Mouse (Mus musculus) hindbrain, embryonic 15.5 days (tissue): ENCODE measurements around the gene Mrpl33. TPM values are rescaled to one million over a fixed set of nuclear protein-coding genes. Genes with fewer than 3 reads are reported as not detected.

Experiments used
- ATAC-seq: fragments of 200-750 bp; cut with Nextera tagmentation; 2 replicates; pipeline ENCODE4 v1.8.0; 2017; ENCODE audit warnings: low read depth, moderate number of reproducible peaks, moderate TSS enrichment; ENCODE audit not compliant: low FRiP score
- H3K27ac ChIP-seq: fragments of 300-500 bp; sonication (generic); replicated peaks from 2 replicates; pipeline ENCODE4 v1.5.1; 2015; ENCODE audit warnings: mild to moderate bottlenecking, inconsistent platforms
- H3K27me3 ChIP-seq: fragments of 300-500 bp; sonication (generic); 2 replicates; pipeline ENCODE4 v1.6.1; 2015; ENCODE audit warnings: control low read depth, inconsistent platforms
- H3K36me3 ChIP-seq: fragments of 300-500 bp; sonication (generic); 2 replicates; pipeline ENCODE4 v1.6.1; 2015; ENCODE audit warnings: control low read depth, inconsistent platforms
- H3K4me1 ChIP-seq: fragments of 300-500 bp; sonication (generic); replicated peaks from 2 replicates; pipeline ENCODE4 v1.6.1; 2015; ENCODE audit warnings: control low read depth, inconsistent platforms
- H3K4me2 ChIP-seq: fragments of 300-500 bp; sonication (generic); 2 replicates; pipeline ENCODE4 v1.6.1; 2015; ENCODE audit warnings: moderate library complexity, mild to moderate bottlenecking, inconsistent platforms
- H3K4me3 ChIP-seq: fragments of 300-500 bp; sonication (generic); 2 replicates; pipeline ENCODE4 v1.5.1; 2015; ENCODE audit warnings: mild to moderate bottlenecking, inconsistent platforms
- H3K9ac ChIP-seq: fragments of 300-500 bp; sonication (generic); 2 replicates; pipeline ENCODE4 v1.6.1; 2015; ENCODE audit warnings: inconsistent platforms
- H3K9me3 ChIP-seq: fragments of 300-500 bp; sonication (generic); 2 replicates; pipeline ENCODE4 v1.6.1; 2016; ENCODE audit warnings: control low read depth, inconsistent platforms
- WGBS: fragments of 180-500 bp; shearing (Covaris S2); methylation state at CpG from one replicate; pipeline ENCODE4 v1.1.7; 2015; 5-methylcytosine and 5-hydroxymethylcytosine counted together
- polyA plus RNA-seq: library from polyadenylated mRNA; unstranded; fragments of >200 nt; fragmentation: Nextera tagmentation; extraction: Ambion mirVana; gene quantifications from 2 replicates; pipeline ENCODE4 v1.2.1, GENCODE M21; 2015

Gene Mrpl33
- polyA plus RNA-seq, 1 experiment from 2014 or later: 213 TPM

DNA sequence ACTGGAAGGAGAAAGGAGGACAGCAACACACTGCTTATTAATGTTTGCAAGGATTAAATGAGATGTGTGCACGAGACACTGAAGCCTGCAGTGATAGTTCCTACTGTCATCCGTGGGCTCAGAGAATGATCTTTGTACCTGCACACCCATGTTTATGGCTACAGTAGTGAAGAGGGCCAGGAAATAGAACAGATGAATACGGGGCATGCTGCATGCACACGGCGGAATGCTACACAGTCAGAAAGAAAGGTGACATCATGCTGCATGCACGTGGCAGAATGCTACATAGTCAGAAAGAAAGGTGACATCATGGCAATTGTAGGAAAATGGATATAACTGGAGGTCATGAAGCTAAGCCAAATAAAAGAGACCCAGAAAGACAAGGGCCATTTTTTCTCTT is 49.8 kb downstream of the Mrpl33 start:
- Histone ChIP-seq H3K36me3 (no peaks in the 10 kb centered on the region), H3K4me1 (no peaks in the 10 kb centered on the region), H3K4me3 (no peak overlapping the region), H3K4me2 (no peak overlapping the region), H3K27ac (no peak overlapping the region), H3K9me3 (no peaks in the 10 kb centered on the region), H3K9ac (no peak overlapping the region), H3K27me3 (no peaks in the 10 kb centered on the region)
- 87% methylated on average over 6 of the region's 6 CpGs for WGBS
- ATAC-seq: no peak

DNA sequence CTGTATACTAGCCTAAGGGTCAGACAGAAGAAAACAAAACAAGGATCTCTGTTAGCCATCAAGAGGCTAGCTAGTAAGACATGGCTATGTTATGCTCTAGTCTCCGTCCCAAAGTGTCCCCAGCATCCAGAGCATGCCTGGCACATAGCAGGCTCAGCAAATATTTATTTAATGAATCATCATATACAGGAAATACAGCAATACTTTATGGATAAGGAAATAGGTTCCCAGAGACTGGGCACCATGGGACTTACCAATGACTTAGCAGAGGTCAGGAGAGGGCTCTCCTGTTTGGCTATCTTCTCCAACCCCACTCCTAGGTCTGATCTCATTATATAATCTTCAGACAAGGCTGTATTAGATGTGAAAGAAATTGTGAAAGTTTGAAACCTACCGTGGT is 50.6 kb downstream of the Mrpl33 start:
- no peak overlapping the region for H3K27ac ChIP-seq
- H3K36me3 ChIP-seq: no peaks in the 10 kb centered on the region
- H3K4me2 ChIP-seq: no peak overlapping the region
- H3K9me3 ChIP-seq: no peaks in the 10 kb centered on the region
- WGBS: 86% methylated on average over 2 of the region's 2 CpGs
- no peaks in the 10 kb centered on the region for H3K4me1 ChIP-seq
- ATAC-seq: no peak
- no peaks in the 10 kb centered on the region for H3K27me3 ChIP-seq
- H3K9ac ChIP-seq: no peak overlapping the region
- no peak overlapping the region for H3K4me3 ChIP-seq

DNA sequence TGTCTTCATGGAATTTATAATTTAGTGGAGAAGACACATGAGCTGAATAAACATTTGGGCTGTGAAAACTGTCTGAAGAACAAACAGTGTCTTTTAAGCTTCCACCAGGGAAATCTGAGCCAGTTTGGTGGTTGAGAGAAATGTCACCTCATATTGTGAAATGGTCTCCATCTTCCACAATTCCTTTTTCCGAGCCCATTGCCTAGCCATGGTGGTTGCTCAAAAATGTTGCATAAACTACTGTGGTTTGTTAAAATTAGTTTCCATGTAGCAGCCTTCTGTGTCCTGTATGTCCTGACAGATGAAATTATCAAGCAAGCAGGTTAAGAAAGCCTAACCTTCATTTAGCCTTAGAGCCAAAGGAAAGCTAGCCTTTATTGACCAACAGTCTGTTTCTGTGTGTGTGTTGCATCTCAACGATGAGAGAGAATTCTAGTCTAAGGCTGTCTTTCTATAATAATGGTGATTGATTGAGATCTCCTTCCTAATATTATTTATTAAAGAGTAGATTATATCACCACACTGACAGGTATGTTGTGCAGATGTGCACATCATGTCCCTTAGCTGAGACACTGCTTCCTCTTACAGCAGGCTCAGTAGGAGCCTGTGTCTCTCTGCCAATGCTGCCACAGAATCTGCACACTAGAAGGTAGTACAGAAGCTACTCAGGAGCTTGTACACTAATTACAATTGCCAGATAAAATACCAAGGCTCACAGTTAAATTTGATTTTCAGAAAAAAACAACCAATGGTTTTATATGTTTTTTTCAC is 54.0 kb downstream of the Mrpl33 start:
- Histone ChIP-seq H3K4me2 (no peak overlapping the region), H3K4me3 (no peak overlapping the region), H3K4me1 (no peaks in the 10 kb centered on the region), H3K9me3 (no peaks in the 10 kb centered on the region), H3K27ac (no peak overlapping the region), H3K27me3 (no peaks in the 10 kb centered on the region), H3K36me3 (no peaks in the 10 kb centered on the region), H3K9ac (no peak overlapping the region)
- no peak for ATAC-seq
- 94% methylated on average over 2 of the region's 2 CpGs for WGBS

DNA sequence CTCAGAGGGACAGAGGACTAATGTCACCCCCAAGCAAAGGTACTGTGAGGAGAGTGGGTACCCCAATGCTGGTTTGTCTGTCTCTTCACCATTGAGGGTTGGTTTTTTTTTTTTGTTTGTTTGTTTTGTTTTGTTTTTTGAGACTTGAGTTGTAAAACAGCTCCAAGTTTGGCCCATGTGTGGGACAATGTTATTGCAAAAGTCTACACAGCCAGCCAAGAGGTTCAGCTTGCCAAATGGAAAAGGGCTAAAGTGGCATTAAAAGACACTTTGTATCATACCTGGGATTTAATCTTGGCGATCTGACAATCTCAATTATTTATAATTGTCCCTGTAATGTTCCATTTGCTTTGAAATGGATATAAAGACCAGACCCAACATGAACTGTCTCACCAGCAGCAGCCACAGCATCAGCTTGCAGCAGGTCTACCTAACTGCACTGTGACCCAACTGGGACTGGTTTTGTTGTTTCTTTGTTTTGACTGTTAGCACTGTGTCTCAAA is 59.0 kb downstream of the Mrpl33 start:
- no peaks in the 10 kb centered on the region for H3K9me3 ChIP-seq
- WGBS: 97% methylated on average over 1 of the region's 1 CpGs
- no peak overlapping the region for H3K4me3 ChIP-seq
- no peaks in the 10 kb centered on the region for H3K4me1 ChIP-seq
- no peak overlapping the region for H3K27ac ChIP-seq
- no peak overlapping the region for H3K9ac ChIP-seq
- no peak overlapping the region for H3K4me2 ChIP-seq
- H3K36me3 ChIP-seq: no peaks in the 10 kb centered on the region
- H3K27me3 ChIP-seq: no peaks in the 10 kb centered on the region
- ATAC-seq: no peak

DNA sequence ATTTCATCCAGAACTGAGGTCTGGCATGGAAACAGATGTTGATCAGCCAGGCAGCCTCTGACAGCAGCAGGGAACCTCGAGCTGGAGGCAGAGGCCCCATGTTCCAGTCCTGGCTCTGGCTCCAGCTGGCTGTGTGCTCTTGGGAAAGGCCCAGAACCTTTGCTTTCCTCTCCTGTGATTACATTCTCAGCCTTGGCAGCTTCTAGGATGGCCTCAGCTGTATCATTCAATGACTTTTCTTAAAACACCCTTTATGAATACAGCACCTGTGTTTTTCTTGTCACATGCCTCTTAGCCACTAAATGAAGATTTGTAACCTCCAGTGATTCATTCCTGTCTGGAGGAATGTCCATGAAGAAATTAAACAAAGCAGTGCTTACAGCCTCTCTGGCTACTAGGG is 69.4 kb downstream of the Mrpl33 start:
- no peak overlapping the region for H3K9ac ChIP-seq
- WGBS: 29% methylated on average over 1 of the region's 1 CpGs

DNA sequence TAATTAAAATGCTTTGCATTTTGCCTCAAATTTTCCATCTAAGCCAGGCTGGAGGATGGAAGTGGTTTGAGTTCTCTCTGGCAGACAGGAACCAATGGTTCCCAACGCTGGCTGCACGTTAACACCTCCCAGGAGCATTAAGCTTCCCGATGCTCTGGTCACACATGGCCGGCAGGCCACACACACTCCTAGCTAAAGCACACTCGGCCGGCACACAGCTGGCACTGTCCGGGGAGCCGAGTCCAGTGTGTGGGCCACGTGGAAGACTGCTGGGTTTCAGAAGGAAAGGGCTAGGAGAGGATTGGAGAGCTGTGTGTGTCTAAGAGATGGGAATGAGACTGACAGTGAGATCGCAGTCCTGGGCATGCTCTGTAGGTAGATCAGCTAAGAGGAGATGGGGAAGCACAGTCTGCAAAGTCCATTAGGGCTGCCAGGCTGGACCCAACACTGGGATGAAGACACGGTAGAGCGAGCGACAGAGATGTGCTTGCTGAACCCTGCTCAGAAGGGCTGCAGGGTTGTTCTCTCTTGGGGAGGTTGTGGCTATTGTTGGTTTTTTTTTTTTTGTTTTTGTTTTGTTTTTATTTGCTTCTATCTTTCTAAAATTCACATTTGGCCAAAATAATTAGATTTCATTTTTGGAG is 71.7 kb downstream of the Mrpl33 start:
- H3K4me2 ChIP-seq: no peak overlapping the region
- H3K9ac ChIP-seq: no peak overlapping the region
- H3K9me3 ChIP-seq: no peaks in the 10 kb centered on the region
- H3K36me3 ChIP-seq: no peaks in the 10 kb centered on the region
- H3K4me1 ChIP-seq: no peaks in the 10 kb centered on the region
- 74% methylated on average over 13 of the region's 13 CpGs for WGBS
- H3K27me3 ChIP-seq: no peaks in the 10 kb centered on the region
- ATAC-seq: no peak
- no peak overlapping the region for H3K4me3 ChIP-seq
- H3K27ac ChIP-seq: no peak overlapping the region

More for the DNA sequence above, 69.4 kb downstream of the Mrpl33 start:
- H3K27ac ChIP-seq: no peak overlapping the region; the same call in 1 of the 2 replicates
- H3K27me3 ChIP-seq: no peaks in the 10 kb centered on the region
- no peaks in the 10 kb centered on the region for H3K36me3 ChIP-seq
- ATAC-seq: no peak
- H3K4me3 ChIP-seq: no peak overlapping the region
- H3K9me3 ChIP-seq: no peaks in the 10 kb centered on the region
- H3K4me1 ChIP-seq: no peaks in the 10 kb centered on the region
- no peak overlapping the region for H3K4me2 ChIP-seq

DNA sequence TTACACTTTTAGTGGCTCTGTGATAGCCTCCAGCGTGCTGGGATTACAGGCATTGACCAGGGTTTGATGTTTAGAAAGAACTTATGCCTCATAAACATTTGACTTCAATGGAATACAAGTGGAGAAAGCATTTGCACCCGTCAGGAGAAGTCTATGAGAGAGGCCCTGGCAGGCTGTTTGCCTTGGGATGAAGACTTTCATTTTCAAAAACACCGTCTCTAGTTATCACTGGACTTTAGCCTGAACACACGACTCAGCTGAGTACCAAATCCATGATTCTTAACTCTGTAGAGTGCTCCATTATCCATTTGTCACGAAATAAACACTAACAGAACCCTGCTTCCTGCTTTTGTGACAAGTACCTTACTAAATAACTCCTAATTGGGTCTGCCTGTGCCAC is 73.2 kb downstream of the Mrpl33 start:
- WGBS: 77% methylated on average over 5 of the region's 5 CpGs
- Histone ChIP-seq H3K4me3 (no peak overlapping the region), H3K36me3 (no peaks in the 10 kb centered on the region), H3K27ac (no peak overlapping the region), H3K9ac (no peak overlapping the region), H3K4me1 (no peaks in the 10 kb centered on the region), H3K4me2 (no peak overlapping the region), H3K9me3 (no peaks in the 10 kb centered on the region), H3K27me3 (no peaks in the 10 kb centered on the region)
- ATAC-seq: no peak

DNA sequence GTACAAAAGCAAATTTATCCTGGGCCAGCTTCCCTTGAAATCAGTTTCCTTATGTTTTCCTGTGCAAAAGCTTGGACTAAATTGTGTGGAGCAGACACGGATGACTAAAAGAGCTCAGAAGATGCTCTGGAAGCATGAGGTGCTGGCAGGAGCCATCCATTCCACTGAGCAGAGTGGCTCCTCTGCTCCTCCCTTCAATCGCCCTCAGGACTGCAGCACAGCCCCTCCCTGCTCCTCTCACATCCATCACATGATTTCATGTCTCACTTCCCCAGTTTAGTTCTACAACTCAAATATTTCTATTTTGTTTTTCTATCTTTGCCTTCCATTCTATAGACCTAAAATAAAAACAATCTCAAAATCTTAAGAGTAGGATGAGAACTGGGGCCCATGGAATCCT is 74.4 kb downstream of the Mrpl33 start:
- H3K4me1 ChIP-seq: no peaks in the 10 kb centered on the region

DNA sequence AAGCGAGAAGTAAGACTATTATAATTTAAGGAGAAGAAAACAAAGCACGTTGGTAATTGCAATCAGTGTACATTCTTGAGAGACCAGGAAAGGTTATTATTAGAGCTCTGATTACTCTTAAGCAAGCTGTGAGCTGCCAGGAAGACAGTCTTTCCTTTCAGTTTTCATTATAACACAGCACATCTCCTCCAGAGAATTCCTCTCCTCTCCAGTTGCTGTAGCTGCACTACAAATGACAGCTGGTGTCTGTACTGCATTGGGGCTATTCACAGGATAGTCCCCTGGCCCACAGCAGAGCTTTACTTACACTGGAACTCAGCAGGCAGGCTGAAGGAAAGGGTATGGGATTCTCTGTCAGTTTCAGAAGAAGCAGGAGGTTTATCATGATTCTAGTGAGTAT is 76.7 kb downstream of the Mrpl33 start:
- Histone ChIP-seq H3K9me3 (no peaks in the 10 kb centered on the region), H3K27me3 (no peaks in the 10 kb centered on the region), H3K27ac (no peak overlapping the region), H3K4me2 (no peak overlapping the region), H3K36me3 (no peaks in the 10 kb centered on the region), H3K9ac (no peak overlapping the region), H3K4me1 (no peaks in the 10 kb centered on the region), H3K4me3 (no peak overlapping the region)
- ATAC-seq: no peak
- WGBS: 71% methylated on average over 2 of the region's 2 CpGs

More for the DNA sequence above, 74.4 kb downstream of the Mrpl33 start:
- Histone ChIP-seq H3K27me3 (no peaks in the 10 kb centered on the region), H3K9ac (no peak overlapping the region), H3K9me3 (no peaks in the 10 kb centered on the region), H3K27ac (no peak overlapping the region), H3K4me3 (no peak overlapping the region), H3K36me3 (no peaks in the 10 kb centered on the region), H3K4me2 (no peak overlapping the region)
- ATAC-seq: no peak
- WGBS: 73% methylated on average over 2 of the region's 2 CpGs

DNA sequence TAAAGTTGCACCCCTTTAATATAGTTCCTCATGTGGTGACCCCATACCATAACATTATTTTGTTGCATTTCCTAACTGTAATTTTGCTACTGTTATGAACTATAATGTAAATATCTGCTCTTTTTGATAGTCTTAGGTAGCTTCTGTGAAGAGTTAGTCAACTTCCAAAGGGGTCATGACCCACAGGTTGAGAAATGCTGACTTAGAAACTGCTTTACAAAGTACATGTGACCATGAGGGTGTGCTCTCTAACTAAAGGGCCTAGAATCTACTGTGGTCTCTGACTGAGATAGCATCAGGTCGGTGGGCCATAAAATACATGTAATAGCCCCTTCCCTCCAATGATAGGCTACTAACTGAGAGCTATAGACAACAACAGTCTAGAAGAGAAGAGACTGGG is 81.3 kb downstream of the Mrpl33 start:
- Histone ChIP-seq H3K4me2 (no peak overlapping the region), H3K4me1 (no peaks in the 10 kb centered on the region), H3K9me3 (no peaks in the 10 kb centered on the region), H3K9ac (no peak overlapping the region), H3K4me3 (no peak overlapping the region), H3K27me3 (no peaks in the 10 kb centered on the region), H3K36me3 (no peaks in the 10 kb centered on the region), H3K27ac (no peak overlapping the region)
- WGBS: 92% methylated on average over 1 of the region's 1 CpGs
- no peak for ATAC-seq

DNA sequence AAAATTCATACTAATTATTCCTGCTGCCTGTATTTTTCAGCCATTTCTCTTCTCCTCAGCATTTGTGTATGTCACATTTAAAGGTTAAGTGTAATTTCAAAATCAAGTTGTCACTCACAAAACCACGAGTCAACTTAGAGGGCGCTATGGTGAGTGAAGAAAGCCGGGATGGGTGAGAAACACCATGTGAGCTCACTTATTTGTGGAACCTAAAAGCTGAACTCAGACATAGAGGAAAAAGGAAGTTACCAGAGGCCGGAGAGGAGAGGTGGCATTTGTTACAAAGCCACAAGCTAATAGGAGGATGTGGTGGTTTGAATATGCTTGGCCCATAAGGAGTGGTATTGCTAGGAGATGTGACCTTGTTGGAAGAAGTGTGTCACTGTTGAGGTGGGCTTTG is 83.4 kb downstream of the Mrpl33 start:
- H3K36me3 ChIP-seq: no peaks in the 10 kb centered on the region
- no peak overlapping the region for H3K4me3 ChIP-seq
- no peaks in the 10 kb centered on the region for H3K27me3 ChIP-seq
- H3K9me3 ChIP-seq: no peaks in the 10 kb centered on the region
- no peak overlapping the region for H3K9ac ChIP-seq
- no peak overlapping the region for H3K27ac ChIP-seq
- 81% methylated on average over 4 of the region's 4 CpGs for WGBS
- H3K4me1 ChIP-seq: no peaks in the 10 kb centered on the region
- no peak for ATAC-seq
- H3K4me2 ChIP-seq: no peak overlapping the region

DNA sequence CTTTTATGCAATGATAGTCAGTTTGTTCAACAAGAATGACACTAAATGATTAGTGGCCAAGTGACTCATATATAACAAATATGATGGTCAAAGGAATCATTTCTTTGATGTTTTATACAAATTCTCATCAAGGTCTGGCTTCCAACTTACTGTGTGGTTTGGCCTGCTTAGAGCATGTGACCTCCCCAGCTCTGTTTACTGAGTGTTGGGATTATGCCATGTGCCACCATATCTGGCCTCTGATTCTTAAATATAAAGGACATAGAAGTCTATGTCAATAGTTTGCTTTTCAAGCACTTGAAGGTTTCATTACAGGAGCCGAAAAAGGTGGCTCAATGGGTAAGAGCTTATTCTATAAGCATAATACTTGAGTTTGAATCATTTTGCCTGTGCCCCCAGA is 85.6 kb downstream of the Mrpl33 start:
- Histone ChIP-seq H3K36me3 (no peaks in the 10 kb centered on the region), H3K9ac (no peak overlapping the region), H3K9me3 (no peaks in the 10 kb centered on the region), H3K27ac (no peak overlapping the region), H3K4me2 (no peak overlapping the region), H3K4me1 (no peaks in the 10 kb centered on the region), H3K27me3 (no peaks in the 10 kb centered on the region), H3K4me3 (no peak overlapping the region)
- 91% methylated on average over 1 of the region's 1 CpGs for WGBS
- ATAC-seq: no peak
